Mouse (Mus musculus): ENCODE measurements around the gene Naga. TPM values are rescaled to one million over a fixed set of nuclear protein-coding genes. Genes with fewer than 3 reads are reported as not detected.

Naga gene
- total and polyA plus RNA-seq, 3 experiments = 17.7 to 28.2 (median 18.7) TPM

- no peak overlapping the region for H3K27ac ChIP-seq (ENCODE audit: insufficient read depth, low read depth)
- no peaks in the 10 kb centered on the region for H3K9me3 ChIP-seq (replicated peaks; ENCODE audit: low read length)
- dilution Hi-C loops (cut with MboI; ENCODE audit: extremely low pct_ligation_motif_present, extremely low pct_unique_long_range_greater_than_20kb, low sequenced_read_pairs) (no loop called here), in situ Hi-C loops (cut with MboI; ENCODE audit: low pct_ligation_motif_present, low pct_unique_long_range_greater_than_20kb, low sequenced_read_pairs) (no loop called here)
- no peaks in the 10 kb centered on the region for H3K4me1 ChIP-seq (ENCODE audit: control insufficient read depth in 1 of 2, insufficient read depth in 2 of 2)
- no peak overlapping the region for H3K4me2 ChIP-seq (ENCODE audit: insufficient read depth, low read depth, poor library complexity, severe bottlenecking)
- H3K79me2 ChIP-seq (replicated peaks; ENCODE audit: control insufficient read depth, extremely low read depth, insufficient read depth, poor library complexity, severe bottlenecking) = no peaks in the 10 kb centered on the region
- H3K36me3 ChIP-seq (replicated peaks in 1 of 2; ENCODE audit: control insufficient read depth in 1 of 2, insufficient read depth in 1 of 2, low read length in 1 of 2) = no peaks in the 10 kb centered on the region
- no peak overlapping the region for H3K4me3 ChIP-seq (replicated peaks in 1 of 3; ENCODE audit: low read depth in 2 of 3, low read length in 2 of 3, poor library complexity in 1 of 3)
- no peak for TF ChIP-seq JUN (IDR thresholded peaks at IDR 0.05; ENCODE audit: insufficient read depth, low read depth, low read length)
- H3K27me3 ChIP-seq (replicated peaks) = peaks cover 2% of the 10 kb centered on the region
- DNase-seq (ENCODE audit: extremely low read depth) = no peak
- no peak overlapping the region for H3K9ac ChIP-seq (ENCODE audit: insufficient read depth, low read depth)
These were observed 16.5 kb downstream of the Naga start for GRCm38 (mm10) chr15:82322195-82322594.

- H3K4me3 ChIP-seq (replicated peaks in 1 of 3; ENCODE audit: low read depth in 2 of 3, low read length in 2 of 3, poor library complexity in 1 of 3) = no peak overlapping the region
- no peaks in the 10 kb centered on the region for H3K4me1 ChIP-seq (ENCODE audit: control insufficient read depth in 1 of 2, insufficient read depth in 2 of 2)
- peaks cover 17% of the 10 kb centered on the region for H3K27me3 ChIP-seq (replicated peaks)
- no peaks in the 10 kb centered on the region for H3K9me3 ChIP-seq (replicated peaks; ENCODE audit: low read length)
- H3K9ac ChIP-seq (ENCODE audit: insufficient read depth, low read depth) = no peak overlapping the region
- no peak overlapping the region for H3K27ac ChIP-seq (ENCODE audit: insufficient read depth, low read depth)
- dilution Hi-C loops (cut with MboI; ENCODE audit: extremely low pct_ligation_motif_present, extremely low pct_unique_long_range_greater_than_20kb, low sequenced_read_pairs) = no loop called here
- TF ChIP-seq EP300 (IDR thresholded peaks at IDR 0.05; ENCODE audit: low read length) (no peak), CTCF (conservative IDR thresholded peaks at IDR 0.05 in 1 of 2, IDR thresholded peaks at IDR 0.05 in 1 of 2; ENCODE audit: low read depth in 2 of 2, low read length in 2 of 2) (no peak), JUN (IDR thresholded peaks at IDR 0.05; ENCODE audit: insufficient read depth, low read depth, low read length) (no peak), CHD1 (IDR thresholded peaks at IDR 0.05; ENCODE audit: low read depth, low read length) (no peak), JUND (conservative IDR thresholded peaks at IDR 0.05; ENCODE audit: low read depth, low read length) (no peak), MAFK (IDR thresholded peaks at IDR 0.05; ENCODE audit: insufficient replicate concordance, low read length) (no peak), UBTF (IDR thresholded peaks at IDR 0.05; ENCODE audit: low read depth, low read length) (no peak), IRF4 (IDR thresholded peaks at IDR 0.05; ENCODE audit: low read depth, low read length) (no peak), RCOR1 (conservative IDR thresholded peaks at IDR 0.05; ENCODE audit: low read depth, low read length) (no peak), ZC3H11A (IDR thresholded peaks at IDR 0.05; ENCODE audit: low read depth, low read length) (no peak), MEF2A (IDR thresholded peaks at IDR 0.05; ENCODE audit: borderline replicate concordance, low read depth, low read length) (no peak), ETS1 (conservative IDR thresholded peaks at IDR 0.05; ENCODE audit: low read depth, low read length) (no peak), KAT2A (IDR thresholded peaks at IDR 0.05; ENCODE audit: insufficient replicate concordance, low read length) (no peak), GABPA (IDR thresholded peaks at IDR 0.05; ENCODE audit: insufficient replicate concordance, low read depth, low read length) (no peak)
- DNase-seq (ENCODE audit: extremely low read depth) = no peak
- H3K36me3 ChIP-seq (replicated peaks in 1 of 2; ENCODE audit: control insufficient read depth in 1 of 2, insufficient read depth in 1 of 2, low read length in 1 of 2) = no peaks in the 10 kb centered on the region
- no peak overlapping the region for H3K4me2 ChIP-seq (ENCODE audit: insufficient read depth, low read depth, poor library complexity, severe bottlenecking)
- H3K79me2 ChIP-seq (replicated peaks; ENCODE audit: control insufficient read depth, extremely low read depth, insufficient read depth, poor library complexity, severe bottlenecking) = no peaks in the 10 kb centered on the region
- in situ Hi-C loops (cut with MboI; ENCODE audit: low pct_ligation_motif_present, low pct_unique_long_range_greater_than_20kb, low sequenced_read_pairs) = no loop called here
These were observed 19.1 kb downstream of the Naga start for GRCm38 (mm10) chr15:82319613-82320012.

- in situ Hi-C loops (cut with MboI; ENCODE audit: low pct_ligation_motif_present, low pct_unique_long_range_greater_than_20kb, low sequenced_read_pairs) = no loop called here
- no peak overlapping the region for H3K4me3 ChIP-seq (replicated peaks in 1 of 3; ENCODE audit: low read depth in 2 of 3, low read length in 2 of 3, poor library complexity in 1 of 3)
- no peak overlapping the region for H3K9ac ChIP-seq (ENCODE audit: insufficient read depth, low read depth)
- no peaks in the 10 kb centered on the region for H3K9me3 ChIP-seq (replicated peaks; ENCODE audit: low read length)
- no peaks in the 10 kb centered on the region for H3K79me2 ChIP-seq (replicated peaks; ENCODE audit: control insufficient read depth, extremely low read depth, insufficient read depth, poor library complexity, severe bottlenecking)
- DNase-seq (ENCODE audit: extremely low read depth) = no peak
- H3K27me3 ChIP-seq (replicated peaks) = peaks cover 32% of the 10 kb centered on the region
- no peak for TF ChIP-seq JUN (IDR thresholded peaks at IDR 0.05; ENCODE audit: insufficient read depth, low read depth, low read length)
- TF ChIP-seq CTCF (conservative IDR thresholded peaks at IDR 0.05 in 1 of 2, IDR thresholded peaks at IDR 0.05 in 1 of 2; ENCODE audit: low read depth in 2 of 2, low read length in 2 of 2) = no peak
- no peak for TF ChIP-seq HCFC1 (IDR thresholded peaks at IDR 0.05; ENCODE audit: low read depth, low read length)
- TF ChIP-seq BHLHE40 (IDR thresholded peaks at IDR 0.05; ENCODE audit: low read depth, low read length) = no peak
- TF ChIP-seq ZNF384 (IDR thresholded peaks at IDR 0.05; ENCODE audit: low read depth, low read length) = no peak
- no peak overlapping the region for H3K27ac ChIP-seq (ENCODE audit: insufficient read depth, low read depth)
- no peaks in the 10 kb centered on the region for H3K4me1 ChIP-seq (ENCODE audit: control insufficient read depth in 1 of 2, insufficient read depth in 2 of 2)
- no peak overlapping the region for H3K4me2 ChIP-seq (ENCODE audit: insufficient read depth, low read depth, poor library complexity, severe bottlenecking)
- H3K36me3 ChIP-seq (replicated peaks in 1 of 2; ENCODE audit: control insufficient read depth in 1 of 2, insufficient read depth in 1 of 2, low read length in 1 of 2) = no peaks in the 10 kb centered on the region
- dilution Hi-C loops (cut with MboI; ENCODE audit: extremely low pct_ligation_motif_present, extremely low pct_unique_long_range_greater_than_20kb, low sequenced_read_pairs) = no loop called here
These were observed 20.9 kb downstream of the Naga start for GRCm38 (mm10) chr15:82317839-82318238.
